Mouse (Mus musculus) CH12.LX (cell line): ENCODE results near the gene Zfp800. TPM values are rescaled to one million over a fixed set of nuclear protein-coding genes. Genes with fewer than 3 reads are reported as not detected.
A peak's percentile ranks its signal among the peaks of the same experiment; 100 is the strongest.

ENCODE experiments used
- DNase-seq: peaks from one replicate; pipeline ENCODE4 v3.0.0-alpha.2; 2013; ENCODE audit errors: extremely low read depth
- H3K27ac ChIP-seq: 2 replicates; pipeline ENCODE4 v1.5.1; 2012; ENCODE audit warnings: low read depth, mild to moderate bottlenecking, control low read depth, moderate library complexity; ENCODE audit not compliant: insufficient read depth
- H3K27me3 ChIP-seq: replicated peaks from 2 replicates; pipeline ENCODE3; 2012; ENCODE audit warnings: inconsistent platforms
- H3K36me3 ChIP-seq, 2 experiments: replicated peaks in 1 of 2; 2 replicates each; pipeline versions ENCODE3 to v1.6.1; 2012; ENCODE audit warnings: inconsistent platforms in 1 of 2, low read length in 1 of 2, mild to moderate bottlenecking in 1 of 2, mixed read lengths in 1 of 2, moderate library complexity in 1 of 2; ENCODE audit not compliant: control insufficient read depth in 1 of 2, insufficient read depth in 1 of 2
- H3K4me1 ChIP-seq, 2 experiments: 2 replicates each; pipeline ENCODE4 v1.6.1; 2012; ENCODE audit warnings: inconsistent platforms in 1 of 2, moderate library complexity in 1 of 2; ENCODE audit not compliant: insufficient read depth in 2 of 2, control insufficient read depth in 1 of 2
- H3K4me2 ChIP-seq: 2 replicates; pipeline ENCODE4 v1.6.1; 2012; ENCODE audit warnings: low read depth, mild to moderate bottlenecking, control low read depth; ENCODE audit not compliant: poor library complexity, insufficient read depth, severe bottlenecking
- H3K4me3 ChIP-seq, 3 experiments: fragments of 150-350 bp in 1 of 3; sonication (generic) in 1 of 3; replicated peaks in 1 of 3; 2 replicates each; pipeline versions ENCODE3 to v1.5.1; 2011 to 2012; ENCODE audit warnings: low read depth in 2 of 3, low read length in 2 of 3, mild to moderate bottlenecking in 2 of 3, moderate library complexity in 2 of 3, control low read depth in 1 of 3, improper control_type of control experiment in 1 of 3, inconsistent platforms in 1 of 3, mixed read lengths in 1 of 3; ENCODE audit not compliant: poor library complexity in 1 of 3
- H3K79me2 ChIP-seq: replicated peaks from 2 replicates; pipeline ENCODE4 v1.6.1; 2012; ENCODE audit warnings: mild to moderate bottlenecking, moderate library complexity; ENCODE audit not compliant: control insufficient read depth, poor library complexity, insufficient read depth, severe bottlenecking; ENCODE audit errors: extremely low read depth
- H3K9ac ChIP-seq: 2 replicates; pipeline ENCODE4 v1.6.1; 2012; ENCODE audit warnings: low read depth, mild to moderate bottlenecking, control low read depth, moderate library complexity; ENCODE audit not compliant: insufficient read depth
- H3K9me3 ChIP-seq: replicated peaks from 2 replicates; pipeline ENCODE3; 2012; ENCODE audit warnings: low read length, inconsistent platforms, mixed read lengths
- CHD1 ChIP-seq: IDR thresholded peaks from 2 replicates; pipeline ENCODE4 v1.6.1; 2012; ENCODE audit warnings: low read depth, low read length, improper control_type of control experiment, inconsistent platforms
- CTCF ChIP-seq, 2 experiments: IDR thresholded peaks in 1 of 2; conservative IDR thresholded peaks in 1 of 2; 2 replicates each; pipeline ENCODE4 v1.5.1; 2011 to 2012; ENCODE audit warnings: low read depth in 2 of 2, low read length in 2 of 2, improper control_type of control experiment in 1 of 2, inconsistent platforms in 1 of 2, mild to moderate bottlenecking in 1 of 2, moderate library complexity in 1 of 2
- ETS1 ChIP-seq: conservative IDR thresholded peaks from 2 replicates; pipeline ENCODE4 v1.6.1; 2012; ENCODE audit warnings: low read depth, mild to moderate bottlenecking, inconsistent platforms, low read length, improper control_type of control experiment, moderate library complexity
- GABPA ChIP-seq: IDR thresholded peaks from 2 replicates; pipeline ENCODE4 v1.6.1; 2012; ENCODE audit warnings: low read depth, low read length, improper control_type of control experiment, inconsistent platforms; ENCODE audit not compliant: insufficient replicate concordance
- JUN ChIP-seq: IDR thresholded peaks from 2 replicates; pipeline ENCODE4 v1.6.1; 2011; ENCODE audit warnings: low read depth, mild to moderate bottlenecking, low read length, improper control_type of control experiment, moderate library complexity; ENCODE audit not compliant: insufficient read depth
- JUND ChIP-seq: conservative IDR thresholded peaks from 2 replicates; pipeline ENCODE4 v1.6.1; 2011; ENCODE audit warnings: low read depth, low read length, improper control_type of control experiment
- KAT2A ChIP-seq: IDR thresholded peaks from 2 replicates; pipeline ENCODE4 v1.6.1; 2012; ENCODE audit warnings: low read length, improper control_type of control experiment, inconsistent platforms; ENCODE audit not compliant: insufficient replicate concordance
- MEF2A ChIP-seq: IDR thresholded peaks from 2 replicates; pipeline ENCODE4 v1.6.1; 2014; ENCODE audit warnings: low read depth, mild to moderate bottlenecking, inconsistent platforms, low read length, improper control_type of control experiment, borderline replicate concordance
- MYC ChIP-seq: IDR thresholded peaks from 2 replicates; pipeline ENCODE4 v1.6.1; 2011; ENCODE audit warnings: low read depth, mild to moderate bottlenecking, improper control_type of control experiment, low read length
- NELFE ChIP-seq: IDR thresholded peaks from 2 replicates; pipeline ENCODE4 v1.6.1; 2011; ENCODE audit warnings: low read depth, low read length, improper control_type of control experiment
- NRF1 ChIP-seq: IDR thresholded peaks from 2 replicates; pipeline ENCODE4 v1.6.1; 2014; ENCODE audit warnings: low read depth, mild to moderate bottlenecking, inconsistent platforms, low read length, improper control_type of control experiment, moderate library complexity
- POLR2A ChIP-seq: IDR thresholded peaks from 2 replicates; pipeline ENCODE4 v1.6.1; 2011; ENCODE audit warnings: low read depth, mild to moderate bottlenecking, improper control_type of control experiment, low read length
- POLR2AphosphoS2 ChIP-seq: IDR thresholded peaks from 2 replicates; pipeline ENCODE4 v1.6.1; 2011; ENCODE audit warnings: low read depth, low read length, improper control_type of control experiment
- RAD21 ChIP-seq: IDR thresholded peaks from 2 replicates; pipeline ENCODE4 v1.6.1; 2011; ENCODE audit warnings: low read depth, mild to moderate bottlenecking, low read length, improper control_type of control experiment, moderate library complexity
- RCOR1 ChIP-seq: conservative IDR thresholded peaks from 2 replicates; pipeline ENCODE4 v1.6.1; 2012; ENCODE audit warnings: low read depth, mild to moderate bottlenecking, inconsistent platforms, low read length, improper control_type of control experiment
- SIN3A ChIP-seq: IDR thresholded peaks from 2 replicates; pipeline ENCODE4 v1.6.1; 2012; ENCODE audit warnings: low read length, improper control_type of control experiment, inconsistent platforms
- SMC3 ChIP-seq: IDR thresholded peaks from 2 replicates; pipeline ENCODE4 v1.6.1; 2011; ENCODE audit warnings: low read depth, low read length, improper control_type of control experiment
- TBP ChIP-seq: conservative IDR thresholded peaks from 2 replicates; pipeline ENCODE4 v1.6.1; 2011; ENCODE audit warnings: low read depth, low read length, improper control_type of control experiment
- UBTF ChIP-seq: IDR thresholded peaks from 2 replicates; pipeline ENCODE4 v1.6.1; 2012; ENCODE audit warnings: low read depth, mild to moderate bottlenecking, inconsistent platforms, low read length, improper control_type of control experiment, moderate library complexity
- USF2 ChIP-seq: conservative IDR thresholded peaks from 2 replicates; pipeline ENCODE4 v1.6.1; 2011; ENCODE audit warnings: low read depth, low read length, improper control_type of control experiment
- ZNF384 ChIP-seq: IDR thresholded peaks from 2 replicates; pipeline ENCODE4 v1.6.1; 2012; ENCODE audit warnings: low read depth, low read length, improper control_type of control experiment, inconsistent platforms
- dilution Hi-C: fragments of 300-500 bp; cut with MboI; formaldehyde crosslinking; loops from 2 replicates; pipeline ENCODE4 v1.14.3; 2020; ENCODE audit warnings: low sequenced_read_pairs; ENCODE audit not compliant: extremely low pct_unique_long_range_greater_than_20kb, extremely low pct_ligation_motif_present
- in situ Hi-C: fragments of 300-500 bp; cut with MboI; formaldehyde crosslinking; loops from 3 replicates; pipeline ENCODE4 v1.14.3; 2019; ENCODE audit warnings: low sequenced_read_pairs, low pct_ligation_motif_present, low pct_unique_long_range_greater_than_20kb, mixed read lengths
- polyA plus RNA-seq: library from polyadenylated mRNA; unstranded; fragments of >175 nt; gene quantifications from 2 replicates; pipeline ENCODE4 v1.2.1, GENCODE M21; 2012; ENCODE audit warnings: low read depth; ENCODE audit not compliant: insufficient read length
- total RNA-seq, 2 experiments: library from RNA; depleted of rRNA; stranded (reverse); fragments of 300-350 nt in 1 of 2; fragments of >200 nt in 1 of 2; gene quantifications; 2 replicates each; pipeline ENCODE4 v1.2.3; 2012 to 2014

Gene Zfp800
- total and polyA plus RNA-seq, 3 experiments, result 19.1 to 49.5 (median 19.5) TPM

DNA sequence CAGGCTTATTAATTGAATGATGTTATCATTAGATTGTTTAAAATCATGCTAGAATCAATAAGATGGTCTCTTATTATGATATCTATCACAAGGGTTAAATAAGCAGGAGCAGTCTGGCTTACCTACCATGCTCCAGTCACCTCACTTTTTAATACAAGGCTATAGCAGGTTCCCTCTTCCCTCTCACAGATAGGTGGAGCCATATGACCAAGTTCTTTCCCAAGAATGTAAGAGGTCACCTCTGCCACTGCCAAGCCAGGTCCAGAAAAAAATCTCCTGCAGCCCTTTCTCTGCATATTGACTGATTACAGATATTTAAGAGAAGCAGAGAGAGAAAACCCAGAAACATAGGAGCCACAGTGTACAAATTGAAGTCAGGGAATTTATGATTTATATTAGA, 88.1 kb downstream of the Zfp800 start:
- in situ Hi-C loops (no loop called here), dilution Hi-C loops (no loop called here)
- TF ChIP-seq UBTF (no peak), MEF2A (no peak), POLR2A (no peak), TBP (no peak), GABPA (no peak), ZNF384 (no peak), SMC3 (peak; percentile 51), CHD1 (no peak), RAD21 (peak; percentile 67), CTCF (conservative IDR thresholded peaks at IDR 0.05 in 1 of 2, IDR thresholded peaks at IDR 0.05 in 1 of 2; ENCODE audit: low read depth in 2 of 2, low read length in 2 of 2) (peak in 1 of 2 experiments; percentile 69; a peak in 2 of 4 replicates), JUN (no peak), USF2 (no peak), KAT2A (no peak), POLR2AphosphoS2 (no peak), MYC (no peak)
- no peak overlapping the region for H3K4me3 ChIP-seq
- DNase-seq, result peak; percentile 24
- H3K9ac ChIP-seq, result no peak overlapping the region
- no peaks in the 10 kb centered on the region for H3K36me3 ChIP-seq
- peaks cover 5 to 36% of the 10 kb centered on the region in 2 experiments for H3K4me1 ChIP-seq
- H3K27ac ChIP-seq, result no peak overlapping the region
- H3K79me2 ChIP-seq, result no peaks in the 10 kb centered on the region
- no peaks in the 10 kb centered on the region for H3K27me3 ChIP-seq
- no peaks in the 10 kb centered on the region for H3K9me3 ChIP-seq
- H3K4me2 ChIP-seq, result no peak overlapping the region

- Histone ChIP-seq H3K4me3 (no peak overlapping the region), H3K9ac (no peak overlapping the region), H3K9me3 (no peaks in the 10 kb centered on the region), H3K79me2 (no peaks in the 10 kb centered on the region), H3K4me2 (no peak overlapping the region), H3K27ac (no peak overlapping the region), H3K27me3 (no peaks in the 10 kb centered on the region), H3K4me1 (peaks cover 6 to 41% of the 10 kb centered on the region in 2 experiments), H3K36me3 (no peaks in the 10 kb centered on the region)
- no peak for DNase-seq
- in situ Hi-C loops (no loop called here), dilution Hi-C loops (no loop called here)
- no peak for TF ChIP-seq TBP
- TF ChIP-seq RCOR1, result no peak
- TF ChIP-seq ETS1, result no peak
- no peak for TF ChIP-seq NELFE
- no peak for TF ChIP-seq NRF1
- TF ChIP-seq MYC, result no peak
- no peak for TF ChIP-seq SIN3A
- TF ChIP-seq ZNF384, result no peak
- TF ChIP-seq JUND, result no peak
Measured at GRCm38 (mm10) chr6:28308929-28309328, 88.9 kb downstream of the Zfp800 start.
